Mouse (Mus musculus): ENCODE measurements around the gene Cidec. TPM values are rescaled to one million over a fixed set of nuclear protein-coding genes. Genes with fewer than 3 reads are reported as not detected.

Gene Cidec
- polyA plus RNA-seq, 1 experiment, result not detected

DNA sequence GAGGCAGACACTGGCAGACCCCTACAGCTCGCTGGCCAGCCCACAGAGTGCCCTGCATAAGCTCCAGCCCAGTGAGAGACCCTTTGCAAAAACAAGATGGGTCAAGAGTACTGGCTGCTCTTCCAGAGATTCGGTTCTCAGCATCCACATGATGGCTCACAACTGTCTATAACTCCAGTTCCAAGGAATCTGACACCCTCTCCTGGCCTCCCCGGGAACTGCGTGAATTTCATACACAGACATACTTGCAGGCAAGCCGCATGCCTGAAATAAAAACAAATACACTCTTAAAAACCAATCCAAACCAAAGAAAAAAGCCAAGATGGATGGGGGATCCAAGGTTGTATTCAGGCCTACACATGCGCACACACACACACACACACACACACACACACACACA is 40.1 kb downstream of the Cidec start:
- no peak for TF ChIP-seq POLR2A (IDR thresholded peaks at IDR 0.05; ENCODE audit: extremely low read depth, insufficient read depth, low read length)
- no peak for TF ChIP-seq CTCF (IDR thresholded peaks at IDR 0.05; ENCODE audit: extremely low read depth, insufficient read depth, low read length)
- H3K27ac ChIP-seq (ENCODE audit: insufficient read depth, low read length), result no peak overlapping the region
- H3K4me3 ChIP-seq (ENCODE audit: insufficient read depth, low read length), result no peak overlapping the region
- H3K4me1 ChIP-seq (ENCODE audit: control insufficient read depth, insufficient read depth, low read length), result no peaks in the 10 kb centered on the region

DNA sequence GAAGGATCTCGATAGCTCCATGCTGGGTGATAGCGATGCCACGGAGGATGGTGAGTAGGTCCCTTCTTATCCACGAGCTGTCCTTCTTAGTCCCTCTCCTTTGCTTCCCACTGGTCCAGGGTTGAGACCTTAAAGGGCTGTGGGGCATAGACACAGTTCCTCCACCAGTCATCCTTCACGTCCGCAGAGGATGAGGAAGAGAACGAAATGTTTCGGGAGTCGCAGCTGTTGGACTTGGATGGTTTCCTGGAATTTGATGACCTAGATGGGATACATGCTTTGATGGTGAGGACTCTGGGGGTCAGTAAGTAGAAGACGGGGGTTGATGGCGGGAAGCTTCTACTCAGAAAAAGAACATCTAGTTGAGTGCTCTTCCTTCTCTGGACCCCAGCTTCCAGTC is 40.7 kb downstream of the Cidec start:
- TF ChIP-seq POLR2A (IDR thresholded peaks at IDR 0.05; ENCODE audit: extremely low read depth, insufficient read depth, low read length) (no peak), CTCF (IDR thresholded peaks at IDR 0.05; ENCODE audit: extremely low read depth, insufficient read depth, low read length) (no peak)
- Histone ChIP-seq H3K4me1 (ENCODE audit: control insufficient read depth, insufficient read depth, low read length) (no peaks in the 10 kb centered on the region), H3K4me3 (ENCODE audit: insufficient read depth, low read length) (no peak overlapping the region), H3K27ac (ENCODE audit: insufficient read depth, low read length) (0 out of 2 replicates have a peak overlapping the region, but pooled peaks have one; percentile 22)

DNA sequence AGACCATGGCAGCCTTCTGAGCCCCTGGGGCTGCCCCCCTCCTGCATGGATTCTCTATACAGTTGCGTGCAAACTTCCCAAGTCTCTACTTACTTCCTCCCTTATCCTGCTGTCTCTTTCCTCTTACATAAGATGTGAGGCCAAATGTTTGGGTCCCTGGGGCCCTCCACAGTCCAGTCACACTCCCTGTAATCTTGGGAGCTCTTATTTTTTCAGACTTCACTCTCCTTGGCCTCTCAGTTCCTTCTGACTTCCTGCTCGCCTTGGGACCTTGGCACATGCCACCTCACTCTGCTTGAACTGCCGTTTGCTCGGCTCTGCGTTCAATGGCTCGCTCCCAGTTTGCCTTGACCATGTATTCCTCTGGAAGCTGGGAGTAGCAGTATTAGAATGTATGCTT is 41.6 kb downstream of the Cidec start:
- no peak overlapping the region for H3K27ac ChIP-seq (ENCODE audit: insufficient read depth, low read length)
- H3K4me3 ChIP-seq (ENCODE audit: insufficient read depth, low read length), result no peak overlapping the region
- TF ChIP-seq CTCF (IDR thresholded peaks at IDR 0.05; ENCODE audit: extremely low read depth, insufficient read depth, low read length), result no peak
- TF ChIP-seq POLR2A (IDR thresholded peaks at IDR 0.05; ENCODE audit: extremely low read depth, insufficient read depth, low read length), result no peak
- no peaks in the 10 kb centered on the region for H3K4me1 ChIP-seq (ENCODE audit: control insufficient read depth, insufficient read depth, low read length)

DNA sequence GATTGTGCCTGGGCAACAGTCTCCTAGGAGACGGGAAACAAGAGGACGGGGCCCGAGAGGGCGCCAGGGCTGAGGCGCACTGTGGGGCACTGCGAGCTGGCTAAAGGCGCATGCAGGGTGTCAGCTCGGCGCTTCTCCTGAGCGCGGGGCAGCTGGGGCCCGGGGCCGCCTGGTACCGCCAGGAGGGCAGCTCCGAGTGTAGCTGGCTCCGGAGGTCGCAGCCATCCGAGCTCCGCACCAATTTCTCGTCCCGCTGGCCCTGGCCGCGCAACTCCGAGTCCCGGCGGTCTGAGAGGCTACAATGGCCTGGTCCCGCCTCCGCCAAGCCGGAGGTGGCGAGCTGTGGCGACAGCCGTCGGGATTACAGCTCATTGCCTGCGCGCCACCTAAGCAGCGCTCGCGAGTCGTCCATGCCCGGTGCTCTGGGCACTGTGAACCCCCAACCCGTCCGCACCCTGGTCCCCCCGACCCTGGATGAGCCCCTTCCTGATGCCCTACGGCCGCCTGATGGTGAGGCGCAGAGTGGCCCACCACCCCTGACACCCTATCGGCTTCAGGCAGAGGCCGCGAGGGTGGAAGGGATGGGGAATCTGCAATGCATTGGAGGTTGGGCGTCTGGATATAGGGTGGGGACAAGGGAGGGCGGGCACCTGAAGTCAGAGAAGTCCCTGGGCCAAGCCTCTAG is 43.0 kb downstream of the Cidec start:
- peak overlapping the region; percentile 6 for H3K4me3 ChIP-seq (ENCODE audit: insufficient read depth, low read length)
- H3K27ac ChIP-seq (ENCODE audit: insufficient read depth, low read length), result no peak overlapping the region
- no peak for TF ChIP-seq CTCF (IDR thresholded peaks at IDR 0.05; ENCODE audit: extremely low read depth, insufficient read depth, low read length)
- no peak for TF ChIP-seq POLR2A (IDR thresholded peaks at IDR 0.05; ENCODE audit: extremely low read depth, insufficient read depth, low read length)
- H3K4me1 ChIP-seq (ENCODE audit: control insufficient read depth, insufficient read depth, low read length), result no peaks in the 10 kb centered on the region

DNA sequence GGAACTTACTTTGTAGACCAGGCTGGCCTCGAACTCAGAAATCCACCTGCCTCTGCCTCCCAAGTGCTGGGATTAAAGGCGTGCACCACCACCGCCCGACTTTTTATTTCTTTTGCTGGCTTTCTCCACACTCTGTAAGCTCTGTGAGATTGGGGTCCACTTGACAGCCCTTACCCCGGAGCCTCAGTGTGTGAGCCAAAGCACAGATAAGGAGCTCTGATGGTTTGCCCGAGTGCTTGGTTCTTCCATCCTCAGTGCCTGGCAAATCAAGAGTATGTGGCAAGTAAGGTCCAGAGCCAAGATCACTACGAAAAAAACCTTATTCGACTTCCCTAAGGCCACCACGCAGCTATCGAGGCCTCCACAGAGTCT is 43.6 kb downstream of the Cidec start:
- H3K4me3 ChIP-seq (ENCODE audit: insufficient read depth, low read length), result 0 out of 2 replicates have a peak overlapping the region, but pooled peaks have one; percentile 6
- no peak for TF ChIP-seq CTCF (IDR thresholded peaks at IDR 0.05; ENCODE audit: extremely low read depth, insufficient read depth, low read length)
- TF ChIP-seq POLR2A (IDR thresholded peaks at IDR 0.05; ENCODE audit: extremely low read depth, insufficient read depth, low read length), result no peak
- H3K27ac ChIP-seq (ENCODE audit: insufficient read depth, low read length), result no peak overlapping the region
- H3K4me1 ChIP-seq (ENCODE audit: control insufficient read depth, insufficient read depth, low read length), result no peaks in the 10 kb centered on the region

DNA sequence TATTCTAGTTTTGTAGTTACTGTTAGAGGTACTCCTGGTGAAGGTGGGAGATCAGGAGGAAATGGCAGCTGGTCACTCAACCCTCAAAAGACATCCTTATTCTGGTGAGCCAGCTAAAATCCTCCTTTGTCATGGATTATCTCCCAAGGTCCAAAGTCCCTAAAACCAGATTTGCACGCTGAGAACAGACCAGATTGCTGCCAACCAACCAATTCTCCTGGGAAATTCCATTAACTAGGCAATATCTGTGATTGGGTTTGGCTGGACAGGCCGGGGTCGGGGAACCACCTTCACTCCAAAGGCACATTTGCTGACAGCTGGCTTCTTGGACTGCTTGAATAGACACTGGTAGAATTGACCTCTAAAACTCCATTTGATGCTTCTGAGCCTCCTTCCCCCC is 44.8 kb downstream of the Cidec start:
- TF ChIP-seq CTCF (IDR thresholded peaks at IDR 0.05; ENCODE audit: extremely low read depth, insufficient read depth, low read length), result no peak
- no peak for TF ChIP-seq POLR2A (IDR thresholded peaks at IDR 0.05; ENCODE audit: extremely low read depth, insufficient read depth, low read length)
- Histone ChIP-seq H3K27ac (ENCODE audit: insufficient read depth, low read length) (no peak overlapping the region), H3K4me1 (ENCODE audit: control insufficient read depth, insufficient read depth, low read length) (no peaks in the 10 kb centered on the region), H3K4me3 (ENCODE audit: insufficient read depth, low read length) (no peak overlapping the region)

DNA sequence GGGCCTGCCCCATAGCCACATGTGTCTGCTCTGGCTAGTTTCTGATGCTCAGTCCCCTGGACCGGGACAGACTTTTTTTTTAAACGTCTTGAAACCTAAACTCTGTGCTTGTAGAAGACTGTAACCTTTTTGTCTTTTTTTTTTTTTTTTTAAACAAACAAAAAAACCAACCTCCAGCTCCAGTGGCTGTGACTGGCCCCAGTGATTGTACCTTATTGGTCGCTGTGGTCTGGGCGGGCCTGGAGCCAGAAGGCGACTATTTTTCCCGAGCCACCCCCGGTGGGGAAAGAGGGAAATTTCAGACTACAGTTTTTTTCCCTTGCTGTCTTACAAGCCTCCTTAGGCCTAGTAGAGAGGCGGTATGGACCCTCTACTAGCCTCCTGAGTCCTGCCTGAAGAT is 46.6 kb downstream of the Cidec start, which contains the start of gene Ttll3:
Ttll3 (plus strand) TSS at position 301 of the 400 bp plus-strand sequence.
- H3K4me1 ChIP-seq (ENCODE audit: control insufficient read depth, insufficient read depth, low read length), result no peaks in the 10 kb centered on the region
- TF ChIP-seq CTCF (IDR thresholded peaks at IDR 0.05; ENCODE audit: extremely low read depth, insufficient read depth, low read length) (no peak), POLR2A (IDR thresholded peaks at IDR 0.05; ENCODE audit: extremely low read depth, insufficient read depth, low read length) (no peak)
- no peak within 1 kb of the TSS for H3K4me3 ChIP-seq (ENCODE audit: insufficient read depth, low read length)
- H3K27ac ChIP-seq (ENCODE audit: insufficient read depth, low read length), result no peak within 1 kb of the TSS

DNA sequence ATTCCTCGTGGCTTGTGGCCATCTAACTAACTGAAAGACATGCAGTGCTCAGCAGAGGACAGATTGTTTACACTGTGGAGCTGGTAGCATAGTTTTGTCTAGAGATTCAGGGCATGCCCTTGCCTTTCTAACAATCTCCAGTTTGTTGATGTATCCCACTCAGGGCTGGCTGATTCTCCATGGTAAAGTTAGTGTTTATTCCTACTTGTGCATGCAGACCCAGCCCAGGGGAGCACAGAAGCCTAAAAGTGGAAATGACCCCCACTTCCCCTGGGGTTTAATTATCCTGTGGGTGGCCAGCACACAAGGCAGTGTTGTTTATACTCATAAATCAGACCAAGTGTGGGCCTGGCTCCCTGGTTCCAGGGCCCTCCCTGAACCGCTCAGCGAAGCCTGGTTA is 49.5 kb downstream of the Cidec start:
- Histone ChIP-seq H3K4me3 (ENCODE audit: insufficient read depth, low read length) (no peak overlapping the region), H3K4me1 (ENCODE audit: control insufficient read depth, insufficient read depth, low read length) (no peaks in the 10 kb centered on the region), H3K27ac (ENCODE audit: insufficient read depth, low read length) (no peak overlapping the region)
- TF ChIP-seq POLR2A (IDR thresholded peaks at IDR 0.05; ENCODE audit: extremely low read depth, insufficient read depth, low read length) (no peak), CTCF (IDR thresholded peaks at IDR 0.05; ENCODE audit: extremely low read depth, insufficient read depth, low read length) (no peak)

DNA sequence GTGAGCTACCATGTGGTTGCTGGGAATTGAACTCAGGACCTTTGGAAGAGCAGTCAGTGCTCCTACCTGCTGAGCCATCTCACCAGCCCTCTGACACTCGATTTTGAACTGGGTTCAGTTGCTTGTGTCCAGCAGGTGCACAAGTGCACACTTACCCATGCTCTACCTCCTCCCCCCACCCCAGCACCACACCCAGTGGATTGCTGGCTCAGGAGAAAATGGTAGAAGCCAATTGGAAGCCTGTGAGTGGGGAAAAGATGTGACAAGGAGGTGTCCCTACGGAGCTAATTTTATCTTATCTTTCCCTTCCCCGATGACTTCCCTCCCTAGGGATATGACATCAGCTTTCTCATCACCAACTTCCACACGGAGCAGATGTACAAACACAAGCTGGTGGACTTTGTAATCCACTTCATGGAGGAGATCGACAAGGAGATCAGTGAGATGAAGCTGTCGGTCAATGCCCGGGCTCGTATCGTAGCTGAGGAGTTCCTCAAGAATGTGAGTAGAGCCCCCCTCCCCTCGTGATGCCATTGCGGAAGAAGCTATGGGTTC is 50.3 kb downstream of the Cidec start:
- no peak overlapping the region for H3K4me3 ChIP-seq (ENCODE audit: insufficient read depth, low read length)
- H3K27ac ChIP-seq (ENCODE audit: insufficient read depth, low read length), result no peak overlapping the region
- no peak for TF ChIP-seq CTCF (IDR thresholded peaks at IDR 0.05; ENCODE audit: extremely low read depth, insufficient read depth, low read length)
- no peak for TF ChIP-seq POLR2A (IDR thresholded peaks at IDR 0.05; ENCODE audit: extremely low read depth, insufficient read depth, low read length)
- no peaks in the 10 kb centered on the region for H3K4me1 ChIP-seq (ENCODE audit: control insufficient read depth, insufficient read depth, low read length)

DNA sequence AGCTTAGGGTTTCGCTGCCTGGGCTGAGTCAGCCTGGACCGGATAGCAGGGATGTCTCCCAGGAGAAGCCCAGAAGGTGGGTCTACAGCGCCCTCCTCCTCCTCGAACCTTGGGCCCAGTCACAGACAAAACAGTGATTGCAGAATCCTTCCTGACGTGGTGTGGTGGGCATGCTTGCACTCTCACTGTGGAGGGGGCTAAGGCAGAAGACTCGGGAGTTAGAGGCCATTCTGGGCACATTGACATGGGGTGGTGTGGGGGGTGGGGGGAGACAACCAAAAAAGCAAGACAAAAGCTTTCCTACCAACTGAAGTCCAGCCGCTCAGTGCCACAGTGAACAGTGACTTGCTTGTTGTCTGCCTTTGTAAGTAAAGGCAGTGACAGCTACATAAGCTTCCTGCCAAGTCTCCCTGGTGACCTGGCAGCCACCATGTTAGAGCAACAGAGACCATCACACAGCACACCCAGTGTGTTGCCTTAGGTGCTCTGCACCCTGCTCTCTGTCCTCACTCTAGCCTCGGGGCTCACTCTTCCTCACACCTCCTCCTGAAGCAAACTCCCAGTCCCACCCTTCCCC is 51.1 kb downstream of the Cidec start:
- TF ChIP-seq POLR2A (IDR thresholded peaks at IDR 0.05; ENCODE audit: extremely low read depth, insufficient read depth, low read length), result no peak
- no peak for TF ChIP-seq CTCF (IDR thresholded peaks at IDR 0.05; ENCODE audit: extremely low read depth, insufficient read depth, low read length)
- Histone ChIP-seq H3K4me1 (ENCODE audit: control insufficient read depth, insufficient read depth, low read length) (no peaks in the 10 kb centered on the region; the same call in 1 of the 2 replicates), H3K4me3 (ENCODE audit: insufficient read depth, low read length) (no peak overlapping the region), H3K27ac (ENCODE audit: insufficient read depth, low read length) (peak overlapping the region; percentile 50)
